Mouse (Mus musculus): ENCODE measurements at regions not wholly inside any gene's neighbourhood (a gene's known extent, or its start where the extent isn't known, plus 50 kb on each side); places are given as distances from the start of the nearest gene placed in this dataset.

GRCm38 (mm10) chr13:60000618-60001347 is 176.4 kb downstream of the Gas1 start:
- WGBS = 69% methylated on average over 8 of the region's 8 CpGs
- no peak overlapping the region for H3K9ac ChIP-seq (ENCODE audit: low read depth, low read length)
- no peak for DNase-seq (ENCODE audit: extremely low read depth, low read depth, low spot score)

GRCm38 (mm10) chr13:59997431-59997830 is 174.5 kb upstream of the Tut7 start:
- Histone ChIP-seq H3K4me3 (ENCODE audit: insufficient read depth, low read depth, low read length) (no peak overlapping the region), H3K79me2 (ENCODE audit: control insufficient read depth, insufficient read depth, low read length) (no peaks in the 10 kb centered on the region), H3K4me1 (ENCODE audit: control insufficient read depth, insufficient read depth, low read length) (no peaks in the 10 kb centered on the region), H3K36me3 (ENCODE audit: control insufficient read depth, insufficient read depth, low read length) (no peaks in the 10 kb centered on the region), H3K27ac (replicated peaks; ENCODE audit: insufficient read depth, low read depth, low read length) (no peak overlapping the region), H3K27me3 (ENCODE audit: control insufficient read depth, insufficient read depth, low read length) (no peaks in the 10 kb centered on the region; the same call in 1 of the 2 replicates), H3K9ac (ENCODE audit: low read depth, low read length) (no peak overlapping the region)
- WGBS = 95% methylated on average over 3 of the region's 3 CpGs
- DNase-seq (ENCODE audit: extremely low read depth, low read depth, low spot score) = no peak
- TF ChIP-seq POLR2A (IDR thresholded peaks at IDR 0.05; ENCODE audit: extremely low read depth, insufficient read depth, low read length) = no peak
- no peak for TF ChIP-seq CTCF (IDR thresholded peaks at IDR 0.05; ENCODE audit: low read depth, low read length)

More at GRCm38 (mm10) chr13:60000618-60001347, 176.4 kb downstream of the Gas1 start:
- TF ChIP-seq POLR2A (IDR thresholded peaks at IDR 0.05; ENCODE audit: extremely low read depth, insufficient read depth, low read length) (no peak), CTCF (IDR thresholded peaks at IDR 0.05; ENCODE audit: low read depth, low read length) (no peak)
- Histone ChIP-seq H3K27ac (replicated peaks; ENCODE audit: insufficient read depth, low read depth, low read length) (no peak overlapping the region), H3K36me3 (ENCODE audit: control insufficient read depth, insufficient read depth, low read length) (no peaks in the 10 kb centered on the region), H3K4me1 (ENCODE audit: control insufficient read depth, insufficient read depth, low read length) (no peaks in the 10 kb centered on the region), H3K27me3 (ENCODE audit: control insufficient read depth, insufficient read depth, low read length) (no peaks in the 10 kb centered on the region), H3K79me2 (ENCODE audit: control insufficient read depth, insufficient read depth, low read length) (no peaks in the 10 kb centered on the region), H3K4me3 (ENCODE audit: insufficient read depth, low read depth, low read length) (no peak overlapping the region)

GRCm38 (mm10) chr13:59996146-59996814 is 173.3 kb upstream of the Tut7 start:
- Histone ChIP-seq H3K27ac (replicated peaks; ENCODE audit: insufficient read depth, low read depth, low read length) (no peak overlapping the region), H3K27me3 (ENCODE audit: control insufficient read depth, insufficient read depth, low read length) (no peaks in the 10 kb centered on the region; the same call in 1 of the 2 replicates), H3K4me1 (ENCODE audit: control insufficient read depth, insufficient read depth, low read length) (no peaks in the 10 kb centered on the region), H3K36me3 (ENCODE audit: control insufficient read depth, insufficient read depth, low read length) (no peaks in the 10 kb centered on the region), H3K79me2 (ENCODE audit: control insufficient read depth, insufficient read depth, low read length) (no peaks in the 10 kb centered on the region), H3K9ac (ENCODE audit: low read depth, low read length) (no peak overlapping the region), H3K4me3 (ENCODE audit: insufficient read depth, low read depth, low read length) (no peak overlapping the region)
- WGBS = 89% methylated on average over 13 of the region's 13 CpGs
- no peak for DNase-seq (ENCODE audit: extremely low read depth, low read depth, low spot score)
- TF ChIP-seq POLR2A (IDR thresholded peaks at IDR 0.05; ENCODE audit: extremely low read depth, insufficient read depth, low read length) (no peak), CTCF (IDR thresholded peaks at IDR 0.05; ENCODE audit: low read depth, low read length) (no peak)

GRCm38 (mm10) chr13:59992780-59993501 is 170.0 kb upstream of the Tut7 start:
- Histone ChIP-seq H3K79me2 (ENCODE audit: control insufficient read depth, insufficient read depth, low read length) (no peaks in the 10 kb centered on the region), H3K36me3 (ENCODE audit: control insufficient read depth, insufficient read depth, low read length) (no peaks in the 10 kb centered on the region), H3K9ac (ENCODE audit: low read depth, low read length) (no peak overlapping the region), H3K27ac (replicated peaks; ENCODE audit: insufficient read depth, low read depth, low read length) (no peak overlapping the region), H3K4me3 (ENCODE audit: insufficient read depth, low read depth, low read length) (no peak overlapping the region), H3K27me3 (ENCODE audit: control insufficient read depth, insufficient read depth, low read length) (no peaks in the 10 kb centered on the region; the same call in 1 of the 2 replicates), H3K4me1 (ENCODE audit: control insufficient read depth, insufficient read depth, low read length) (no peaks in the 10 kb centered on the region)
- WGBS = 73% methylated on average over 11 of the region's 11 CpGs
- DNase-seq (ENCODE audit: extremely low read depth, low read depth, low spot score) = no peak
- TF ChIP-seq POLR2A (IDR thresholded peaks at IDR 0.05; ENCODE audit: extremely low read depth, insufficient read depth, low read length) (no peak), CTCF (IDR thresholded peaks at IDR 0.05; ENCODE audit: low read depth, low read length) (no peak)

- no peak overlapping the region for H3K4me3 ChIP-seq (ENCODE audit: insufficient read depth, low read depth, low read length)
- no peak for TF ChIP-seq CTCF (IDR thresholded peaks at IDR 0.05; ENCODE audit: low read depth, low read length)
- no peak for TF ChIP-seq POLR2A (IDR thresholded peaks at IDR 0.05; ENCODE audit: extremely low read depth, insufficient read depth, low read length)
- DNase-seq (ENCODE audit: extremely low read depth, low read depth, low spot score) = no peak
Observed at GRCm38 (mm10) chr13:59992346-59992745, 169.4 kb upstream of the Tut7 start.

More at GRCm38 (mm10) chr13:59992346-59992745, 169.4 kb upstream of the Tut7 start:
- no peaks in the 10 kb centered on the region; the same call in 1 of the 2 replicates for H3K27me3 ChIP-seq (ENCODE audit: control insufficient read depth, insufficient read depth, low read length)
- H3K36me3 ChIP-seq (ENCODE audit: control insufficient read depth, insufficient read depth, low read length) = no peaks in the 10 kb centered on the region
- no peak overlapping the region for H3K27ac ChIP-seq (replicated peaks; ENCODE audit: insufficient read depth, low read depth, low read length)
- no peaks in the 10 kb centered on the region for H3K79me2 ChIP-seq (ENCODE audit: control insufficient read depth, insufficient read depth, low read length)
- H3K4me1 ChIP-seq (ENCODE audit: control insufficient read depth, insufficient read depth, low read length) = no peaks in the 10 kb centered on the region
- no peak overlapping the region for H3K9ac ChIP-seq (ENCODE audit: low read depth, low read length)

Measured in liver, adult 2 months (tissue).